Mouse (Mus musculus) forebrain, embryonic 14.5 days (tissue): ENCODE data around the gene Exoc4. TPM values are rescaled to one million over a fixed set of nuclear protein-coding genes. Genes with fewer than 3 reads are reported as not detected.

Source experiments
- ATAC-seq: fragments of 200-750 bp; cut with Nextera tagmentation; 2 replicates; pipeline ENCODE4 v1.8.0; 2017; ENCODE audit warnings: mild to moderate bottlenecking, moderate library complexity
- DNase-seq: peaks from one replicate; pipeline ENCODE4 v3.0.0-alpha.2; 2015; ENCODE audit warnings: low spot score
- H3K27ac ChIP-seq: fragments of 300-500 bp; sonication (generic); 2 replicates; pipeline ENCODE4 v1.5.1; 2014; ENCODE audit warnings: low read depth, mild to moderate bottlenecking, control low read depth, low read length, moderate library complexity
- H3K27me3 ChIP-seq: fragments of 300-500 bp; sonication (generic); replicated peaks from 2 replicates; pipeline ENCODE4 v1.6.1; 2014; ENCODE audit warnings: low read length, control low read depth, mixed read lengths; ENCODE audit not compliant: control insufficient read depth, insufficient read depth
- H3K36me3 ChIP-seq: fragments of 300-500 bp; sonication (generic); 2 replicates; pipeline ENCODE4 v1.6.1; 2014; ENCODE audit warnings: low read length, control low read depth; ENCODE audit not compliant: control insufficient read depth, insufficient read depth
- H3K4me1 ChIP-seq: fragments of 300-500 bp; sonication (generic); 2 replicates; pipeline ENCODE4 v1.6.1; 2014; ENCODE audit warnings: antibody characterized with exemption, low read length, control low read depth; ENCODE audit not compliant: control insufficient read depth, insufficient read depth
- H3K4me2 ChIP-seq: fragments of 300-500 bp; sonication (generic); 2 replicates; pipeline ENCODE4 v1.6.1; 2014; ENCODE audit warnings: mild to moderate bottlenecking, control low read depth, low read length
- H3K4me3 ChIP-seq: fragments of 300-500 bp; sonication (generic); 2 replicates; pipeline ENCODE4 v1.5.1; 2014; ENCODE audit warnings: low read depth, low read length, control low read depth
- H3K9ac ChIP-seq: fragments of 300-500 bp; sonication (generic); 2 replicates; pipeline ENCODE4 v1.6.1; 2014; ENCODE audit warnings: mild to moderate bottlenecking, low read length, control low read depth, moderate library complexity
- H3K9me3 ChIP-seq: fragments of 300-500 bp; sonication (generic); replicated peaks from 2 replicates; pipeline ENCODE4 v1.6.1; 2016; ENCODE audit warnings: low read length, control low read depth, mixed read lengths; ENCODE audit not compliant: control insufficient read depth
- WGBS: fragments of 180-500 bp; shearing (Covaris S2); extraction: QIAGEN DNeasy Blood & Tissue Kit; methylation state at CpG from one replicate; pipeline ENCODE4 v1.1.7; 2014; 5-methylcytosine and 5-hydroxymethylcytosine counted together
- polyA plus RNA-seq: library from polyadenylated mRNA; unstranded; fragments of >200 nt; fragmentation: Nextera tagmentation; extraction: Ambion mirVana; gene quantifications from 2 replicates; pipeline ENCODE4 v1.2.1, GENCODE M21; 2014

Gene Exoc4
- polyA plus RNA-seq, 1 experiment from 2014 or later: 35.8 TPM

DNA sequence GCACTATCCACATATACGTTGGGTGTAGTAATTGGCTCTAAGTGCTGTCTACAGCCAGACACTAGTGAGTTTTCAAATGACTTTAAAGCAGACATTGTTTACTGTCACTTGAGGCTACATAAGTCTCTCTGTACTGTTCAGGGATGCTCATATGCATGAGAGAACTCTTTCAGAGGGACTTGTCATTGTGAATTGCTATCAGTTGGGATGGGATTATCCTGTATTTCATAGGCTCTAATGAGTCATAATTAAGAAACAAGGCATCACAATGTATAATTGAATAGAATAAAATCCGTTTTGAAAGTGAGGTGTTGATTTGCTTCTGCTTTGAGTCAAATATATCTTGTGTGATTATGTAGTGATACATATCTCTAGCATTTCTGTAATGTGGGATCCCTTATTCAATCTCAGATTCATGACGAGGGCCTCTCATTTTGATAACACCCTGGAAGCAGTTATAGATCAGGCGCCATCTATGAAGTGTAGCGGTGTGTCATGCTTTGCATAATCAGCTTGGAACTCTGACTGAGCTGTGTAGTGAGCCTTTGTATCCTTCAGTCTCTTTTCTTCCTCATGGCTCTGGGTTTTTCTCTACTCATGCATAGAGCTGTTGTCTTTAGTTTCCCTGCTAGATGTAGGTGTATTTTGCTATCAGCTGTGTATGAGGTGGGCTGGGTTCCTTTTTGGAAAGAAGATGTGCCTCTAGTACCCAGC is 8.3 kb downstream of the Exoc4 start:
- no peaks in the 10 kb centered on the region for H3K27me3 ChIP-seq
- H3K4me3 ChIP-seq: no peak overlapping the region
- H3K36me3 ChIP-seq: no peaks in the 10 kb centered on the region
- WGBS: 26% methylated on average over 5 of the region's 5 CpGs
- H3K4me2 ChIP-seq: no peak overlapping the region
- DNase-seq (peak; percentile 22), ATAC-seq (no peak)
- no peak overlapping the region for H3K9ac ChIP-seq
- H3K27ac ChIP-seq: no peak overlapping the region
- H3K4me1 ChIP-seq: peaks cover 11% of the 10 kb centered on the region
- H3K9me3 ChIP-seq: no peaks in the 10 kb centered on the region

DNA sequence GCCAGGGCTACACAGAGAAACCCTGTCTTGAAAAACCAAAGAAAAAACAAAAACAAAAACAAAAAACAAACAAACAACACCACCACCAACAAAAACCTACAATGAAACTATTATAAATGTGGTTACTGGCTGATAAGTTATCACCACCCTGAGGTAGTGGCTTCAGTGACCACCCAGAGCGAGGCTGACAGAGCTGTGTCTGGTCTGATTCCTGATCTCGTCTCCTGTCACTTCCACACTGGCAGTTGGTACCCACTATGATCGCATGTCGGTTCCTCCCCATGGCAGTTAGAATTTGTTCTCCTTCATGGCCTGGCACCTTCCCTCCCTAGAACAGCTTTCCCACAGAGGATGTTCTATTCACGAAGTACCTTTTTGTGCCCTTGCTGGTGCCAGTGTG is 11.0 kb downstream of the Exoc4 start:
- no peak overlapping the region for H3K27ac ChIP-seq
- no peaks in the 10 kb centered on the region for H3K36me3 ChIP-seq
- H3K9me3 ChIP-seq: no peaks in the 10 kb centered on the region
- DNase-seq (no peak), ATAC-seq (no peak)
- H3K4me1 ChIP-seq: peaks cover 14% of the 10 kb centered on the region
- no peaks in the 10 kb centered on the region for H3K27me3 ChIP-seq
- H3K4me2 ChIP-seq: no peak overlapping the region
- H3K4me3 ChIP-seq: no peak overlapping the region
- H3K9ac ChIP-seq: no peak overlapping the region
- WGBS: 87% methylated on average over 5 of the region's 5 CpGs

DNA sequence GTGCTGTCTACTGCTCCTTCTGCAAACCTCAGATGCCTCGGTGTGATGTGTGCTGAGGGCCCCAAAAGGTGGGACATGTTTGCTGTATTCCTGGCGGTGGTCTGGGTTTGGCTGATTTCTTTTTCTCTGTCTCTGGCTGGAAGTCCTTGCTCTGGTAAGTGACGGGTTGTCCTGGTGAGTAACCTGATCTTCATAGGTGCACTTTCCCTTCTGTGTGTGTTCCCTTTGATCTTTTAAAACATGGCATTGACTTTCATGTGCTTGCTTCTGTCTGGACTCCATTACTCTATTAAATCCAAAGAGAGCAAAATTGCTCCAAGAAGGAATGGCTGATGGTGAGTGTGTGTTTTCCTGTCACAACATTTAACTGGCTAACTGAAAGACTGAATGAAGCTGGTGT is 12.7 kb downstream of the Exoc4 start:
- Histone ChIP-seq H3K4me1 (peaks cover 11% of the 10 kb centered on the region), H3K9me3 (no peaks in the 10 kb centered on the region), H3K27me3 (no peaks in the 10 kb centered on the region), H3K4me3 (no peak overlapping the region), H3K27ac (no peak overlapping the region), H3K4me2 (no peak overlapping the region), H3K36me3 (peaks cover 3% of the 10 kb centered on the region; the same call in 1 of the 2 replicates), H3K9ac (no peak overlapping the region)
- 83% methylated on average over 3 of the region's 3 CpGs for WGBS
- DNase-seq: no peak
- no peak for ATAC-seq

DNA sequence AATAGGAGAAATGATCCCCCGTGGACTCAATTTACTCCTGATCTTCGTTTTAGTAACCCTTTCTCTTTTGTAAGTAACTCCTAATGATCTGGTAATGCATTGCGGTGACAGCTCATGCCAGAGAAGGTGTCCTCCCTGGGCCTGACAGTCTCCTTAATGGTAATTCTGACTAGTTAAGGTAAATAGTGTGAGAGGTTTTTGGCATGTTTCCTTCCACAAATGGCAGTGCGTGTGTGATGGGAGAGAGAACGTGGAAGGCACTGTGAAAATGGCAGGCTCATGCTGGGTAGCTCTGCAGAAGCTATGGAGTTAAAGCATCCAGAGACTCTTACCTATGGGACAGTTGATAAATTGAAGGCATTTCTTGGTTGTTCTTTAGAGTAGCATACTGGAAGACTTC is 15.1 kb downstream of the Exoc4 start:
- no peaks in the 10 kb centered on the region for H3K27me3 ChIP-seq
- ATAC-seq (no peak), DNase-seq (peak; percentile 35)
- no peak overlapping the region for H3K27ac ChIP-seq
- WGBS: 55% methylated on average over 5 of the region's 5 CpGs
- no peaks in the 10 kb centered on the region for H3K9me3 ChIP-seq
- peaks cover 3% of the 10 kb centered on the region; the same call in 1 of the 2 replicates for H3K4me1 ChIP-seq
- H3K9ac ChIP-seq: no peak overlapping the region
- H3K36me3 ChIP-seq: peaks cover 14% of the 10 kb centered on the region; the same call in 1 of the 2 replicates
- H3K4me3 ChIP-seq: no peak overlapping the region
- no peak overlapping the region for H3K4me2 ChIP-seq

DNA sequence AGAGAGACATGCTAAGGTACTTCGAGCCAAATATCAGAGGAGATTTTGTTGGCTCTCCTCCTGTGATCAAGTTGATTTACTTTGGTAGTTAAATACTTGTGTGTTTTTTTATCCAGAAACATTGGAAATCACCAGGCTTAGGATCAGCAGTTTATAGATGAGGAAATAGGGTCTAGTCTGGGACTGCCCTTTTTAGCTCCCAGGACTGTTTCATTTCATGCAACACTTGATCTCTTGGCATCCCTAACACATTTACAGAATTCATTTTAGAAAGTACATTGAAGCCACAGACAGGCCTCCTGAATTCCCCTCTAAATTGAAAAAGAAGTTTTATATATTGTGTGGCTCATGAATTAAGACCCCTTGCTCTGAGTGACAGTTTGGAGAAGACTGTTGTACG is 15.5 kb downstream of the Exoc4 start:
- DNase-seq (no peak), ATAC-seq (no peak)
- no peak overlapping the region for H3K27ac ChIP-seq
- peaks cover 3% of the 10 kb centered on the region; the same call in 1 of the 2 replicates for H3K4me1 ChIP-seq
- H3K27me3 ChIP-seq: no peaks in the 10 kb centered on the region
- no peak overlapping the region for H3K9ac ChIP-seq
- H3K4me2 ChIP-seq: no peak overlapping the region
- H3K9me3 ChIP-seq: no peaks in the 10 kb centered on the region
- WGBS: 82% methylated on average over 2 of the region's 2 CpGs
- H3K4me3 ChIP-seq: no peak overlapping the region
- peaks cover 16% of the 10 kb centered on the region; the same call in 1 of the 2 replicates for H3K36me3 ChIP-seq

DNA sequence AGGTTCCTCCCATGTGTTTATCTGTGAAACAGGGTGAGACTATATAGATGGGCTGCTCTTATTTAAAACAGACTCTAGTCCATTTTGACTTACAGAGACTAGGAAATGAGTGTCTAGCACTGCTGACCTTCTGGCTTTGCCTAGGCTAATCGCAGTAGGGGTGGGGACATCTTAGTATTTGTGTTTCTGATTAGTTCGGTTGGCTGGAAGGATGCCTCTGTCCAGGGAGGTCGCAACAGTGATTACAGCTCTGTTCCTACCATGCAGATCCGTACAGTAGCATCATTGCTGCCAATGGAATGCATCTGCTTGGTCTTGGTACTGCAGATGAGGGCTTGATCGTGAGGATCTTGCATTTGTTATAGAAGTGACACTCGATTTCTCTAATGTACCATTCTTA is 18.7 kb downstream of the Exoc4 start:
- no peak overlapping the region for H3K27ac ChIP-seq
- no peaks in the 10 kb centered on the region for H3K9me3 ChIP-seq
- peaks cover 23% of the 10 kb centered on the region; the same call in 1 of the 2 replicates for H3K36me3 ChIP-seq
- no peak for DNase-seq
- no peak overlapping the region for H3K4me2 ChIP-seq
- peaks cover 3% of the 10 kb centered on the region; the same call in 1 of the 2 replicates for H3K4me1 ChIP-seq
- no peak overlapping the region for H3K4me3 ChIP-seq
- H3K9ac ChIP-seq: no peak overlapping the region
- WGBS: 87% methylated on average over 6 of the region's 6 CpGs
- H3K27me3 ChIP-seq: no peaks in the 10 kb centered on the region
- no peak for ATAC-seq

DNA sequence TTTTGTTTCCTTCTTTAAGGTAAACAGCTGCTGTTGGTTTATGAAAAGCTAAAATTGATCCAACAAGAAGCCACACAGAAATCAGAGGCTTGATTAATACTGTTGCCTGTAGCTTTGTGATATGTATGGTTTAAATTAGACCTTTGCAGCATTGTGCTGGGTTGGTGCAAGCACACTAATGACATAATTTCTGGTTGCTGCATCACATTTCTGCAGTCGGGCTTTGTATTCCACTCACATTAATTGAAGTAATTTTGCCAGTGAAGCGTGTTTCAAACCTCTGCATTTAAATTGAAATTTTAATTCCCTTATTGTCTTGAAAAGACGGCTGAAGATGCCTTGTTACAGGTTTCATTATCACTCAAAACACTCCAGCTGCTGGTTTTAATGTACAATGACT is 34.6 kb downstream of the Exoc4 start:
- no peak overlapping the region for H3K9ac ChIP-seq
- DNase-seq (peak; percentile 62), ATAC-seq (0 out of 2 replicates have a peak, but pooled peaks have one; percentile 58)
- no peak overlapping the region for H3K4me3 ChIP-seq
- H3K36me3 ChIP-seq: no peaks in the 10 kb centered on the region
- H3K4me2 ChIP-seq: no peak overlapping the region
- H3K4me1 ChIP-seq: peaks cover 9% of the 10 kb centered on the region; the same call in 1 of the 2 replicates
- WGBS: 6% methylated on average over 3 of the region's 3 CpGs
- no peaks in the 10 kb centered on the region for H3K9me3 ChIP-seq
- no peak overlapping the region for H3K27ac ChIP-seq
- H3K27me3 ChIP-seq: no peaks in the 10 kb centered on the region

DNA sequence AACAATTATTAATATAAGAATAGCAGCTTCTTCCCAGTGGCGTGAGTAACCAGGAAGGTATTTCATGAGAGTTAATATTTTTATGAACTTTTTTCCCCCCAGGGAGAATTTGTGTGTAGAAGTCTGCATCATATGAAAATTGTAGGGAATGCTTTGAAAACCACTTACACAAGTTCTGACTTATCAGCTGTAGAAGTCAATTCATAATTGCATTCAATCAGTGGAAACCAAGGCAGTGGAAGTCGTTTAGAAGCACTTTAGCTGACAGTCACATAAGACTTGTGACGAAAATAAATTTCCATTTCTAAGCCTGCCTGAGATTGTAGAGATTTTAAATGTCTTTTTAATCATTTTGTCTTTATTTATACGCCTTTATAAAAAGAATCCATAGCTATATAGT is 35.1 kb downstream of the Exoc4 start:
- no peaks in the 10 kb centered on the region for H3K36me3 ChIP-seq
- H3K4me3 ChIP-seq: no peak overlapping the region
- no peaks in the 10 kb centered on the region for H3K9me3 ChIP-seq
- H3K27me3 ChIP-seq: no peaks in the 10 kb centered on the region
- no peak overlapping the region for H3K4me2 ChIP-seq
- no peak overlapping the region for H3K9ac ChIP-seq
- WGBS: 44% methylated on average over 4 of the region's 4 CpGs
- H3K4me1 ChIP-seq: peaks cover 9% of the 10 kb centered on the region; the same call in 1 of the 2 replicates
- ATAC-seq: no peak
- peak; percentile 25 for DNase-seq
- H3K27ac ChIP-seq: no peak overlapping the region

DNA sequence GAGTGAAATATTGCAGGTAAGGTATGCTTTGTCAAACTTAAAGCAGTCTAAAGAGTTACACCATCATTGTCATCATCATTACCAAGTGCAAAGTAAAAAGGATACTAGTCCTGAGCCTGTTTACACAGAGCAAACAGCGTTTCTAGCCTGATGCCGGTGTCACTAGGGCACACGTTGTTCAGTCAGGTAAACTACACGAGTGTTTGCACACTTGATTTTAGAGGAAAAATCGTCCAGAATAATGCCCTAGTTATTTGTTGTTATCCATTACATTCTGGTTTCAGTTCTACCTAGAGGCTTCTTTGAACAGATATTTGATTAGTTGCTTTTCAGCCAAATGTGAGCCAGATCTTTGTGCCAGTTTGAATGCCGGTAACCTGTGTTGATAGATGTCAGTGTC is 37.5 kb downstream of the Exoc4 start:
- H3K4me2 ChIP-seq: no peak overlapping the region
- WGBS: 84% methylated on average over 6 of the region's 6 CpGs
- H3K27ac ChIP-seq: no peak overlapping the region
- no peak overlapping the region for H3K4me3 ChIP-seq
- H3K4me1 ChIP-seq: peaks cover 9% of the 10 kb centered on the region; the same call in 1 of the 2 replicates
- no peaks in the 10 kb centered on the region for H3K9me3 ChIP-seq
- no peaks in the 10 kb centered on the region for H3K27me3 ChIP-seq
- ATAC-seq: no peak
- no peak overlapping the region for H3K9ac ChIP-seq
- no peaks in the 10 kb centered on the region for H3K36me3 ChIP-seq
- DNase-seq: no peak
